Mouse (Mus musculus) CH12.LX (cell line): ENCODE measurements at regions not wholly inside any gene's neighbourhood (a gene's known extent, or its start where the extent isn't known, plus 50 kb on each side); places are given as distances from the start of the nearest gene placed in this dataset.

Experiments used
- CHD2 ChIP-seq: IDR thresholded peaks from 2 replicates; pipeline ENCODE4 v1.6.1; 2011; ENCODE audit warnings: low read length, improper control_type of control experiment
- CTCF ChIP-seq, 2 experiments: IDR thresholded peaks in 1 of 2; conservative IDR thresholded peaks in 1 of 2; 2 replicates each; pipeline ENCODE4 v1.5.1; 2011 to 2012; ENCODE audit warnings: low read depth in 2 of 2, low read length in 2 of 2, improper control_type of control experiment in 1 of 2, inconsistent platforms in 1 of 2, mild to moderate bottlenecking in 1 of 2, moderate library complexity in 1 of 2
- ELF1 ChIP-seq: IDR thresholded peaks from 2 replicates; pipeline ENCODE4 v1.6.1; 2014; ENCODE audit warnings: low read depth, mild to moderate bottlenecking, inconsistent platforms, low read length, improper control_type of control experiment
- GABPA ChIP-seq: IDR thresholded peaks from 2 replicates; pipeline ENCODE4 v1.6.1; 2012; ENCODE audit warnings: low read depth, low read length, improper control_type of control experiment, inconsistent platforms; ENCODE audit not compliant: insufficient replicate concordance
- MAX ChIP-seq: IDR thresholded peaks from 2 replicates; pipeline ENCODE4 v1.6.1; 2011; ENCODE audit warnings: low read length, improper control_type of control experiment
- NRF1 ChIP-seq: IDR thresholded peaks from 2 replicates; pipeline ENCODE4 v1.6.1; 2014; ENCODE audit warnings: low read depth, mild to moderate bottlenecking, inconsistent platforms, low read length, improper control_type of control experiment, moderate library complexity
- PAX5 ChIP-seq: IDR thresholded peaks from 2 replicates; pipeline ENCODE4 v1.6.1; 2012; ENCODE audit warnings: low read length, inconsistent platforms, mixed read lengths
- POLR2A ChIP-seq: IDR thresholded peaks from 2 replicates; pipeline ENCODE4 v1.6.1; 2011; ENCODE audit warnings: low read depth, mild to moderate bottlenecking, improper control_type of control experiment, low read length
- RAD21 ChIP-seq: IDR thresholded peaks from 2 replicates; pipeline ENCODE4 v1.6.1; 2011; ENCODE audit warnings: low read depth, mild to moderate bottlenecking, low read length, improper control_type of control experiment, moderate library complexity
- RCOR1 ChIP-seq: conservative IDR thresholded peaks from 2 replicates; pipeline ENCODE4 v1.6.1; 2012; ENCODE audit warnings: low read depth, mild to moderate bottlenecking, inconsistent platforms, low read length, improper control_type of control experiment
- USF1 ChIP-seq: IDR thresholded peaks from 2 replicates; pipeline ENCODE4 v1.6.1; 2014; ENCODE audit warnings: low read depth, mild to moderate bottlenecking, inconsistent platforms, low read length, improper control_type of control experiment
- ZC3H11A ChIP-seq: IDR thresholded peaks from 2 replicates; pipeline ENCODE4 v1.6.1; 2012; ENCODE audit warnings: low read depth, mild to moderate bottlenecking, inconsistent platforms, low read length, improper control_type of control experiment

DNA sequence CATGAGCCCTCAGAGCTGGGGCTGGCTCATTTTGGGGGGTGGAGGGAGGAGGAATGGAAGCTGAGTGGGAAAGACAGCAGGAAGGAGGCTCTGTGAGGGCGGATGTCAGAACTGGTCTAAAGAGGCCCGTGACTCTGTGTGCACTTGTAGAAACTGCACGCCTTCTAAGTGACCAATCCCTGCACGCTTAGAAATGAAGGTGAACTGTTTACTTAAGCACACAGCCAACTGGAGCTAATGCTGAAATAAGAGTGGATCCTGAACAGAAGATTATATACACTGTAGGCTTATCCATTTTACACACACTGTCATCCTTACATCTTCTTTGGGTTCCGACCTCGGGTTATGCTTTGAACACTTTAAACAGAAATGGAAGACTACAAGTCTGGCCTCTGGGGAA lies 412.8 kb upstream of the Jmjd1c start:
- TF ChIP-seq CTCF (conservative IDR thresholded peaks at IDR 0.05 in 1 of 2, IDR thresholded peaks at IDR 0.05 in 1 of 2; ENCODE audit: low read depth in 2 of 2, low read length in 2 of 2) = no peak
- TF ChIP-seq POLR2A = no peak
- TF ChIP-seq MAX = no peak
- TF ChIP-seq GABPA = no peak
- TF ChIP-seq CHD2 = no peak
- TF ChIP-seq ZC3H11A = no peak
- no peak for TF ChIP-seq USF1
- TF ChIP-seq NRF1 = no peak
- no peak for TF ChIP-seq ELF1
- no peak for TF ChIP-seq RAD21
- TF ChIP-seq RCOR1 = no peak
- no peak for TF ChIP-seq PAX5
